Mouse (Mus musculus) midbrain, postnatal 0 days (tissue): ENCODE results near the gene Pmm1. TPM values are rescaled to one million over a fixed set of nuclear protein-coding genes. Genes with fewer than 3 reads are reported as not detected.

Experiments
- ATAC-seq: fragments of 200-750 bp; cut with Nextera tagmentation; 2 replicates; pipeline ENCODE4 v1.8.0; 2017; ENCODE audit warnings: moderate number of reproducible peaks, mild to moderate bottlenecking, moderate TSS enrichment, moderate library complexity; ENCODE audit not compliant: low FRiP score
- DNase-seq: peaks from one replicate; pipeline ENCODE4 v3.0.0-alpha.2; 2015; ENCODE audit warnings: low spot score
- H3K27ac ChIP-seq: fragments of 300-500 bp; sonication (generic); 2 replicates; pipeline ENCODE4 v1.5.1; 2014; ENCODE audit warnings: low read depth, mild to moderate bottlenecking, low read length, mixed read lengths
- H3K27me3 ChIP-seq: fragments of 300-500 bp; sonication (generic); 2 replicates; pipeline ENCODE4 v1.6.1; 2014; ENCODE audit warnings: low read length, control low read depth, mixed read lengths; ENCODE audit not compliant: insufficient read depth
- H3K36me3 ChIP-seq: fragments of 300-500 bp; sonication (generic); 2 replicates; pipeline ENCODE4 v1.6.1; 2014; ENCODE audit warnings: low read length, control low read depth, mixed read lengths; ENCODE audit not compliant: insufficient read depth
- H3K4me1 ChIP-seq: fragments of 300-500 bp; sonication (generic); 2 replicates; pipeline ENCODE4 v1.6.1; 2014; ENCODE audit warnings: mild to moderate bottlenecking, control low read depth, antibody characterized with exemption, low read length, mixed read lengths; ENCODE audit not compliant: insufficient read depth
- H3K4me2 ChIP-seq: fragments of 300-500 bp; sonication (generic); 2 replicates; pipeline ENCODE4 v1.6.1; 2014; ENCODE audit warnings: low read depth, mild to moderate bottlenecking, low read length, mixed read lengths; ENCODE audit not compliant: poor library complexity, severe bottlenecking
- H3K4me3 ChIP-seq: fragments of 300-500 bp; sonication (generic); 2 replicates; pipeline ENCODE4 v1.5.1; 2014; ENCODE audit warnings: low read depth, mild to moderate bottlenecking, low read length, moderate library complexity
- H3K9ac ChIP-seq: fragments of 300-500 bp; sonication (generic); replicated peaks from 2 replicates; pipeline ENCODE4 v1.6.1; 2014; ENCODE audit warnings: mild to moderate bottlenecking, low read length, moderate library complexity, mixed read lengths; ENCODE audit not compliant: poor library complexity, severe bottlenecking
- H3K9me3 ChIP-seq: fragments of 300-500 bp; sonication (generic); 2 replicates; pipeline ENCODE4 v1.6.1; 2016; ENCODE audit warnings: low read length, control low read depth
- CTCF ChIP-seq: IDR thresholded peaks from 2 replicates; pipeline ENCODE4 v1.5.1; 2016; ENCODE audit warnings: antibody characterized with exemption, mild to moderate bottlenecking
- WGBS: fragments of 180-500 bp; shearing (Covaris S2); extraction: QIAGEN DNeasy Blood & Tissue Kit; methylation state at CpG from one replicate; pipeline ENCODE4 v1.1.7; 2014; 5-methylcytosine and 5-hydroxymethylcytosine counted together
- polyA plus RNA-seq: library from polyadenylated mRNA; unstranded; fragments of >200 nt; fragmentation: Nextera tagmentation; extraction: Ambion mirVana; gene quantifications from 2 replicates; pipeline ENCODE4 v1.2.1, GENCODE M21; 2015
- total RNA-seq: library from RNA; depleted of rRNA; stranded (reverse); fragments of >200 nt; gene quantifications from 2 replicates; pipeline ENCODE4 v1.2.3, GENCODE M21; 2014; rRNA removed

The Pmm1 gene
- total RNA-seq: 157 and 172 TPM in 2 replicates
- polyA plus RNA-seq: 122 and 134 TPM in 2 replicates

- no peaks in the 10 kb centered on the region for H3K27me3 ChIP-seq
- H3K36me3 ChIP-seq: peaks cover 2% of the 10 kb centered on the region; the same call in 1 of the 2 replicates
- peak; percentile 98 for DNase-seq
- H3K4me2 ChIP-seq: peak within 1 kb of the TSS; percentile 75
- no peaks in the 10 kb centered on the region for H3K9me3 ChIP-seq
- ATAC-seq: peak; percentile 96
- no peaks in the 10 kb centered on the region for H3K4me1 ChIP-seq
- WGBS: under 1% methylated on average over 71 of the region's 77 CpGs
- H3K9ac ChIP-seq: peak within 1 kb of the TSS; percentile 77
- H3K27ac ChIP-seq: peak within 1 kb of the TSS; percentile 93
- peak; percentile 80 for TF ChIP-seq CTCF
- H3K4me3 ChIP-seq: peak within 1 kb of the TSS; percentile 67
These were observed at the start of gene Pmm1 for GRCm38 (mm10) chr15:81960171-81961077. Gene Pmm1 (minus strand): TSS chr15:81960930.

GRCm38 (mm10) chr15:82004257-82004656 lies 43.5 kb upstream of the Pmm1 start:
- H3K4me1 ChIP-seq: no peaks in the 10 kb centered on the region
- no peak for DNase-seq
- H3K9ac ChIP-seq: no peak overlapping the region
- no peak overlapping the region for H3K27ac ChIP-seq
- H3K36me3 ChIP-seq: peaks cover 18% of the 10 kb centered on the region
- 93% methylated on average over 8 of the region's 8 CpGs for WGBS
- H3K27me3 ChIP-seq: no peaks in the 10 kb centered on the region
- H3K4me3 ChIP-seq: no peak overlapping the region
- no peak overlapping the region for H3K4me2 ChIP-seq
- ATAC-seq: no peak
- TF ChIP-seq CTCF: no peak
- no peaks in the 10 kb centered on the region for H3K9me3 ChIP-seq

- Histone ChIP-seq H3K9ac (no peak overlapping the region), H3K36me3 (peaks cover 50% of the 10 kb centered on the region), H3K27me3 (no peaks in the 10 kb centered on the region), H3K4me3 (no peak overlapping the region), H3K27ac (no peak overlapping the region), H3K4me2 (no peak overlapping the region), H3K4me1 (no peaks in the 10 kb centered on the region), H3K9me3 (no peaks in the 10 kb centered on the region)
- ATAC-seq (no peak), DNase-seq (no peak)
- no peak for TF ChIP-seq CTCF
- 83% methylated on average over 6 of the region's 6 CpGs for WGBS
These were observed 33.3 kb upstream of the Pmm1 start for GRCm38 (mm10) chr15:81993992-81994391.

GRCm38 (mm10) chr15:81990549-81990948 lies 29.8 kb upstream of the Pmm1 start:
- WGBS: 58% methylated on average over 7 of the region's 7 CpGs
- ATAC-seq (no peak), DNase-seq (no peak)
- peaks cover 22% of the 10 kb centered on the region for H3K36me3 ChIP-seq
- H3K27ac ChIP-seq: no peak overlapping the region
- no peaks in the 10 kb centered on the region for H3K27me3 ChIP-seq
- no peak for TF ChIP-seq CTCF
- H3K9ac ChIP-seq: no peak overlapping the region
- H3K4me3 ChIP-seq: no peak overlapping the region
- H3K9me3 ChIP-seq: no peaks in the 10 kb centered on the region
- H3K4me1 ChIP-seq: no peaks in the 10 kb centered on the region
- H3K4me2 ChIP-seq: no peak overlapping the region

GRCm38 (mm10) chr15:81989371-81990062 lies 28.8 kb upstream of the Pmm1 start:
- H3K27me3 ChIP-seq: no peaks in the 10 kb centered on the region
- 35% methylated on average over 11 of the region's 11 CpGs for WGBS
- TF ChIP-seq CTCF: peak; percentile 86
- DNase-seq (peak; percentile 96), ATAC-seq (peak; percentile 66; the same call in 1 of the 2 replicates)
- H3K9me3 ChIP-seq: no peaks in the 10 kb centered on the region
- H3K36me3 ChIP-seq: peaks cover 16% of the 10 kb centered on the region
- no peak overlapping the region for H3K9ac ChIP-seq
- no peak overlapping the region for H3K4me3 ChIP-seq
- H3K4me1 ChIP-seq: no peaks in the 10 kb centered on the region
- H3K4me2 ChIP-seq: no peak overlapping the region
- H3K27ac ChIP-seq: no peak overlapping the region
